Mouse (Mus musculus) heart, postnatal 25 days (tissue): ENCODE measurements at regions not wholly inside any gene's neighbourhood (a gene's known extent, or its start where the extent isn't known, plus 50 kb on each side); places are given as distances from the start of the nearest gene placed in this dataset.

ENCODE experiments used
- DNase-seq: peaks from one replicate; pipeline ENCODE4 v3.0.0; 2022; ENCODE audit warnings: low spot score
- intact Hi-C: fragments of 180-260 bp; cut with DNase I; formaldehyde crosslinking; loops from one replicate; pipeline ENCODE4 v1.15.1; 2025

DNA sequence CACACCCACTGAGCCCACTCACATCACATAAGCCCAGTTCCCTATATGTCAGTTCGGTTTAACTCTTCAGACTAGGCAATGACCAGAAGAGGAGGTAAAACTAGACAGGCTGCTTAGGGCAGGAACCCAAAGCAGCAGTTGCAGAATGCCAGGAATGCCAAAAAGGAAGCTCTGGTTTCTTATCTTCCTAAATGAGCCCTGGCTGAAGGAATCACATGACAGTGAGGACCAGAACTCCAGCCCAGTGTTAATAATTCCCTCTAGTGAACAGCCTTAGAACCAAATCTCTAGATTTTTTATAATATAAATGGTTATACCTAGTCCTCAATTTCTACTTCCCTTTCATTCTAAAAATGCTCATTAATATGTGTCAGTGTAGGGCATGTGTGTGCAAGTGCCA lies 65.8 kb upstream of the Vgll2 start:
- intact Hi-C loops, result loop anchor here (5.0 kb wide), 1 partner anchor 426 kb away; the partner anchor contains the start of gene Gopc

DNA sequence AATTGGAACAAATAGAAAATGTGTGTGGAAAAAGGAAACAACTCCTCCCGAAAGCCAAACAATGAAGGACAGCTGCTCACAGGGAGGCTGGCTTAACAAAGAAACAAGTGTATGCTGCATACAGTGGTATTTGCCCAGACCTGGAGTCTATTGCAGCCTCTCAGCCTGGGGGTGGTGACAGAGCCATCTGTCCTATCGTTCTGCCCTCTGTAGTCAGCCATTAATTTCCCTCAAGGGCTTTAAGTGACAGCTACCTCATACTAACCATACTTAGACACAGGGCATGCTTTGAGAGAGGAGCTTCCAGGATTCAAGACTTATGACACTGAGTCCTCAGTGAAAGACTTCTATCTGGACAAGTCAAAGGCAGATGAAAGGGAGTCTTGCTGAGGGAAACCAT lies 60.8 kb upstream of the Vgll2 start:
- intact Hi-C loops, result no loop called here
- DNase-seq, result no peak

More for the DNA sequence above, 65.8 kb upstream of the Vgll2 start:
- no peak for DNase-seq

DNA sequence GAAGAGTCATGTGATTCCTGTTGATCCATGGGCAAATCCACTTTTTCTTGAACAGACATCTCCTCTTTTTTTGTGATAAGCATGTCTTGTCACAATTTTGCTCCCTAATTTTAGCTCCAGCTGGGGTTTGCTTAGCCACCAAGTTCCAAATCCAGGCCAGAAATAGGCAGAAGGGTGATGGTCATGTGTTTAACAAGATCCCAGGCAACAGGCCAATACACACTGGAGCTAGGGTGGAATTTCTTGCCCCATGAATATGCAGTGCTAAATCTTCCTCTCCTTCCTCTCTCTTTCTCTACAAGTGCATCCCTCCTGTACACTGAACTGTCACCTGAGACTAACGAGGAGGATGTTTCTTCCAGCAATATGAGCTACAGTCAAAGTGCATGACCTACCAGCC lies 58.6 kb upstream of the Vgll2 start:
- DNase-seq, result no peak
- intact Hi-C loops, result no loop called here

DNA sequence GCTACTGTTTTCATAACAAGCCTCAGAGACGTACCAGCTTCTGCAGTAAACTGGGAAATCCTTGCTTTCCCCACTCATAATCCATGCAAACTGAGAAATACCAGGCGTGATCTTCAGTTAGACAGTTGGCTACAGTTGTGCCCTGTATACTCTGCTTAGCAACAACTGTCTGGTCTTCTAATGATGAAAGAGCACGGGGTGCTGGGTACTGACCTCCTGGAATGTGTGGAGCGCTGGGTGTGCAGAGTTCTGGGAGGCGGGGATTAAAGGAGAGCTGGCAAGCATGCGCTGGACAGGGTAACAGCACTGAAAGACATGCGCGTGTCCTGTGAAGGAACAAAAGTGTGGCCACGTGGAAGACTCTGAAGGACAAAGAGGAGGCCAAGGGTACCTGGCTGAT lies 52.2 kb upstream of the Vgll2 start:
- intact Hi-C loops, result no loop called here
- DNase-seq, result no peak
